Mouse (Mus musculus): Measurements from ENCODE around the gene Il5. TPM values are rescaled to one million over a fixed set of nuclear protein-coding genes. Genes with fewer than 3 reads are reported as not detected.

Il5 gene
- not detected for polyA plus RNA-seq (2012; fragmentation: generic; extraction: Trizol)
- long read RNA-seq, experiment 1: 0 reads
- long read RNA-seq, experiment 2: 0 reads

DNA sequence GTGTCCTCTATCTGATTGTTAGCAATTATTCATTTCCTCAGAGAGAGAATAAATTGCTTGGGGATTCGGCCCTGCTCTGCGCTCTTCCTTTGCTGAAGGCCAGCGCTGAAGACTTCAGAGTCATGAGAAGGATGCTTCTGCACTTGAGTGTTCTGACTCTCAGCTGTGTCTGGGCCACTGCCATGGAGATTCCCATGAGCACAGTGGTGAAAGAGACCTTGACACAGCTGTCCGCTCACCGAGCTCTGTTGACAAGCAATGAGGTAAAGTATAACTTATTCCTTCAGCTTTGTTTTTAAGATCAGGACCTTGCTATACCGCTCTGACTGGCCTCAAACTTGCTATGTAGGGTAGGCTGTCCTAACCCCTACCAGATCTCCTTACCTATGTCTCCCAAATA is at the start of gene Il5:
TSS of gene Il5 (plus strand) at position 80 of the 400 bp plus-strand sequence.
- no peaks in the 10 kb centered on the region for H3K36me3 ChIP-seq (ENCODE audit: control insufficient read depth, insufficient read depth)
- no peaks in the 10 kb centered on the region for H3K79me3 ChIP-seq (ENCODE audit: low read depth)
- peaks cover 12% of the 10 kb centered on the region for H3K27me3 ChIP-seq (ENCODE audit: control insufficient read depth, insufficient read depth, insufficient read length)
- no peak within 1 kb of the TSS for H3ac ChIP-seq (ENCODE audit: control insufficient read depth, insufficient read length, low read depth)
- no peaks in the 10 kb centered on the region for H3K79me2 ChIP-seq (ENCODE audit: control insufficient read depth, insufficient read depth)
- no peak within 1 kb of the TSS for H3K4me3 ChIP-seq (ENCODE audit: insufficient read depth, poor library complexity, severe bottlenecking)
- TF ChIP-seq FOSL1 (IDR thresholded peaks at IDR 0.05; ENCODE audit: insufficient read depth, low read length, poor library complexity, severe bottlenecking) (no peak), MYOD1 (IDR thresholded peaks at IDR 0.05; ENCODE audit: control insufficient read depth, insufficient read length, low read depth) (no peak)

GRCm38 (mm10) chr11:53671414-53671813 is 49.2 kb upstream of the Il5 start:
- Histone ChIP-seq H3K79me2 (ENCODE audit: control insufficient read depth, insufficient read depth) (no peaks in the 10 kb centered on the region), H3ac (ENCODE audit: control insufficient read depth, insufficient read length, low read depth) (no peak overlapping the region), H3K79me3 (ENCODE audit: low read depth) (no peaks in the 10 kb centered on the region), H3K36me3 (ENCODE audit: control insufficient read depth, insufficient read depth) (peaks cover 73% of the 10 kb centered on the region), H3K4me3 (ENCODE audit: insufficient read depth, poor library complexity, severe bottlenecking) (no peak overlapping the region), H3K27me3 (ENCODE audit: control insufficient read depth, insufficient read depth, insufficient read length) (no peaks in the 10 kb centered on the region)
- TF ChIP-seq MAX (IDR thresholded peaks at IDR 0.05) (no peak), FOSL1 (IDR thresholded peaks at IDR 0.05; ENCODE audit: insufficient read depth, low read length, poor library complexity, severe bottlenecking) (no peak), USF1 (IDR thresholded peaks at IDR 0.05; ENCODE audit: low read depth) (no peak), CTCF (IDR thresholded peaks at IDR 0.05; ENCODE audit: control insufficient read depth, insufficient read depth, insufficient read length) (no peak), MYOD1 (IDR thresholded peaks at IDR 0.05; ENCODE audit: control insufficient read depth, insufficient read length, low read depth) (no peak), CEBPB (IDR thresholded peaks at IDR 0.05; ENCODE audit: low read depth) (no peak), MYOG (IDR thresholded peaks at IDR 0.05; ENCODE audit: control insufficient read depth, extremely low read depth, insufficient read length) (no peak)

- H3K79me3 ChIP-seq (ENCODE audit: low read depth): no peaks in the 10 kb centered on the region
- no peak overlapping the region for H3K4me3 ChIP-seq (ENCODE audit: insufficient read depth, poor library complexity, severe bottlenecking)
- H3K36me3 ChIP-seq (ENCODE audit: control insufficient read depth, insufficient read depth): peaks cover 67% of the 10 kb centered on the region
- H3K27me3 ChIP-seq (ENCODE audit: control insufficient read depth, insufficient read depth, insufficient read length): no peaks in the 10 kb centered on the region
- no peak overlapping the region for H3ac ChIP-seq (ENCODE audit: control insufficient read depth, insufficient read length, low read depth)
- H3K79me2 ChIP-seq (ENCODE audit: control insufficient read depth, insufficient read depth): no peaks in the 10 kb centered on the region
- TF ChIP-seq CTCF (IDR thresholded peaks at IDR 0.05; ENCODE audit: control insufficient read depth, insufficient read depth, insufficient read length) (no peak), MYOG (IDR thresholded peaks at IDR 0.05; ENCODE audit: control insufficient read depth, extremely low read depth, insufficient read length) (no peak), MAX (IDR thresholded peaks at IDR 0.05) (no peak), CEBPB (IDR thresholded peaks at IDR 0.05; ENCODE audit: low read depth) (no peak), FOSL1 (IDR thresholded peaks at IDR 0.05; ENCODE audit: insufficient read depth, low read length, poor library complexity, severe bottlenecking) (no peak), MYOD1 (IDR thresholded peaks at IDR 0.05; ENCODE audit: control insufficient read depth, insufficient read length, low read depth) (no peak), USF1 (IDR thresholded peaks at IDR 0.05; ENCODE audit: low read depth) (no peak)
These were observed 40.5 kb upstream of the Il5 start for GRCm38 (mm10) chr11:53680141-53680540.

DNA sequence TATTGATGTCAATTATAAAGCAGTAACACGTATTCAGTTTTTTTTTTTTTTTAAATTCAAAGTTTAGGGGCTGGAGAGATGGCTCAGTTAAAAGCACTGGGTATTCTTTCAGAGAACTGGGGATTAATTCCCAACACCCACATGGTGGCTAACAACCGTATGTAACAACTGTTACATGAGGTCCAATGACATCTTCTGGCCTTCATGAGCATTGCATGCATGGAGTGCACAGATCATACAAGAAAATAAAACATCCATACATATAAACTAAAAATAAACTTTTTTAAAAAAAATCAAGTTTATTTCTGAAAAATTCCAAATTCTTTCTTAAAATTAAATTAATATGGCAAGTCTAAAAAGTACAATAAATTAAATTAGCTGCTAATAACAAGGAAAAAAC is 38.9 kb upstream of the Il5 start:
- H3K27me3 ChIP-seq (ENCODE audit: control insufficient read depth, insufficient read depth, insufficient read length): no peaks in the 10 kb centered on the region
- no peaks in the 10 kb centered on the region for H3K79me2 ChIP-seq (ENCODE audit: control insufficient read depth, insufficient read depth)
- no peak for TF ChIP-seq MYOG (IDR thresholded peaks at IDR 0.05; ENCODE audit: control insufficient read depth, extremely low read depth, insufficient read length)
- no peak for TF ChIP-seq CTCF (IDR thresholded peaks at IDR 0.05; ENCODE audit: control insufficient read depth, insufficient read depth, insufficient read length)
- TF ChIP-seq MYOD1 (IDR thresholded peaks at IDR 0.05; ENCODE audit: control insufficient read depth, insufficient read length, low read depth): no peak
- TF ChIP-seq MAX (IDR thresholded peaks at IDR 0.05): no peak
- TF ChIP-seq FOSL1 (IDR thresholded peaks at IDR 0.05; ENCODE audit: insufficient read depth, low read length, poor library complexity, severe bottlenecking): no peak
- TF ChIP-seq USF1 (IDR thresholded peaks at IDR 0.05; ENCODE audit: low read depth): no peak
- no peak for TF ChIP-seq CEBPB (IDR thresholded peaks at IDR 0.05; ENCODE audit: low read depth)
- no peaks in the 10 kb centered on the region for H3K79me3 ChIP-seq (ENCODE audit: low read depth)
- H3ac ChIP-seq (ENCODE audit: control insufficient read depth, insufficient read length, low read depth): no peak overlapping the region
- no peak overlapping the region for H3K4me3 ChIP-seq (ENCODE audit: insufficient read depth, poor library complexity, severe bottlenecking)
- peaks cover 80% of the 10 kb centered on the region for H3K36me3 ChIP-seq (ENCODE audit: control insufficient read depth, insufficient read depth)

DNA sequence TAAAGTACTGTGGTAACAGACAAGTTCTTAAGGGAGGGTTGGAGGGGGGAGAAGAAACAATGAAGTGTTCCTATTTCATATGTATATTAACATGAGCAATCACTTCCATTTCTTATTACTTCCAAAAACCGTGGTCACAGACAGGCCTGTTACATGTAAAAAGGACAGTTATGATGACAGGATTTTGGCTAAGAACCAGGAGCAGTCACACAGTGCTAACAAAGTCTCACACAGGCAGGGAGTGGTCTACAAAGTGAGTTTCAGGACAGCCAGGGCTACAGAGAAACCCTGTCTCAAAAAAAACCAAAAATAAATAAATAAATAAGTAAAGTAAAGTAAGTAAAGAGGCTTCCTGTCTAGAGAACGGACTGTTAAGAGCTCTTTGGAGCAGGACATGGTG is 38.4 kb upstream of the Il5 start:
- Histone ChIP-seq H3K36me3 (ENCODE audit: control insufficient read depth, insufficient read depth) (peaks cover 84% of the 10 kb centered on the region), H3K79me2 (ENCODE audit: control insufficient read depth, insufficient read depth) (no peaks in the 10 kb centered on the region), H3ac (ENCODE audit: control insufficient read depth, insufficient read length, low read depth) (no peak overlapping the region), H3K27me3 (ENCODE audit: control insufficient read depth, insufficient read depth, insufficient read length) (no peaks in the 10 kb centered on the region), H3K79me3 (ENCODE audit: low read depth) (no peaks in the 10 kb centered on the region), H3K4me3 (ENCODE audit: insufficient read depth, poor library complexity, severe bottlenecking) (no peak overlapping the region)
- no peak for TF ChIP-seq FOSL1 (IDR thresholded peaks at IDR 0.05; ENCODE audit: insufficient read depth, low read length, poor library complexity, severe bottlenecking)
- no peak for TF ChIP-seq CTCF (IDR thresholded peaks at IDR 0.05; ENCODE audit: control insufficient read depth, insufficient read depth, insufficient read length)
- no peak for TF ChIP-seq MAX (IDR thresholded peaks at IDR 0.05)
- no peak for TF ChIP-seq MYOG (IDR thresholded peaks at IDR 0.05; ENCODE audit: control insufficient read depth, extremely low read depth, insufficient read length)
- TF ChIP-seq USF1 (IDR thresholded peaks at IDR 0.05; ENCODE audit: low read depth): no peak
- no peak for TF ChIP-seq MYOD1 (IDR thresholded peaks at IDR 0.05; ENCODE audit: control insufficient read depth, insufficient read length, low read depth)
- no peak for TF ChIP-seq CEBPB (IDR thresholded peaks at IDR 0.05; ENCODE audit: low read depth)

GRCm38 (mm10) chr11:53682994-53683530 is 37.5 kb upstream of the Il5 start:
- TF ChIP-seq CTCF (IDR thresholded peaks at IDR 0.05; ENCODE audit: control insufficient read depth, insufficient read depth, insufficient read length) (no peak), MYOG (IDR thresholded peaks at IDR 0.05; ENCODE audit: control insufficient read depth, extremely low read depth, insufficient read length) (no peak), CEBPB (IDR thresholded peaks at IDR 0.05; ENCODE audit: low read depth) (no peak), USF1 (IDR thresholded peaks at IDR 0.05; ENCODE audit: low read depth) (no peak), FOSL1 (IDR thresholded peaks at IDR 0.05; ENCODE audit: insufficient read depth, low read length, poor library complexity, severe bottlenecking) (no peak), MAX (IDR thresholded peaks at IDR 0.05) (no peak), MYOD1 (IDR thresholded peaks at IDR 0.05; ENCODE audit: control insufficient read depth, insufficient read length, low read depth) (no peak)
- H3K79me3 ChIP-seq (ENCODE audit: low read depth): no peaks in the 10 kb centered on the region
- H3K36me3 ChIP-seq (ENCODE audit: control insufficient read depth, insufficient read depth): peaks cover 84% of the 10 kb centered on the region

More at GRCm38 (mm10) chr11:53682994-53683530, 37.5 kb upstream of the Il5 start:
- Histone ChIP-seq H3K79me2 (ENCODE audit: control insufficient read depth, insufficient read depth) (no peaks in the 10 kb centered on the region), H3K4me3 (ENCODE audit: insufficient read depth, poor library complexity, severe bottlenecking) (no peak overlapping the region), H3K27me3 (ENCODE audit: control insufficient read depth, insufficient read depth, insufficient read length) (no peaks in the 10 kb centered on the region), H3ac (ENCODE audit: control insufficient read depth, insufficient read length, low read depth) (no peak overlapping the region)

Data from C2C12 (cell line).